28 mouse cellular contexts compared by ENCODE assay signal in the genomic region with DNA sequence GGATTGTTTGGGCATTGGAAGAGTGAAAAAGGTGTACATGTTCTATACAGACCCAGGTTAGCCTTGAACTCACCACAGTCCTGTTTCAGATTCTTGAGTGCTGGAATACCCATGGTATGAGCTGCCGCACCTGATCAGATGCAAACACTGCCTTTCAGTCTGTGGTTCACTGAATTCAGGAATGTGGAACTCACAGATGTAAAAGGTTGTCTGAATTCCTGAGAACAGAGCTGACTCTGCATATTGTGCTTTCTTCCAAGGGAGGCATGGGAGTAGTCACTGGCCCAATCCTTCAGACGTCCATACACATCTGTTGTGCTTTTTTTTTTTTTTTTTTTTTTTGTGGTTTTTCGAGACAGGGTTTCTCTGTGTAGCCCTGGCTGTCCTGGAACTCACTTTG. TPM values are rescaled to one million over a fixed set of nuclear protein-coding genes. Genes with fewer than 3 reads are reported as not detected.
"Had no signal": no experiment of that assay in that cellular context is flagged by ENCODE, and none has a peak within 500 bp of the region (broad histone marks: within the 10 kb centered on the region; RNA-seq: fewer than 3 reads in every experiment).

No protein-coding gene starts in this region.

- H3K9ac ChIP-seq: heart, embryonic 12.5 days; hindbrain, embryonic 12.5 days; hindbrain, embryonic 14.5 days; intestine, embryonic 15.5 days; kidney, embryonic 15.5 days; limb, embryonic 13.5 days; limb, embryonic 15.5 days; liver, embryonic 12.5 days; liver, embryonic 14.5 days had no signal

- H3K4me1 ChIP-seq: heart, embryonic 10.5 days; heart, embryonic 12.5 days; hindbrain, embryonic 10.5 days; hindbrain, embryonic 12.5 days; intestine, embryonic 15.5 days; kidney, embryonic 15.5 days; limb, embryonic 13.5 days; limb, embryonic 15.5 days; liver, embryonic 12.5 days had no signal

- H3K27ac ChIP-seq: heart, embryonic 10.5 days; hindbrain, embryonic 10.5 days; hindbrain, embryonic 12.5 days; hindbrain, embryonic 14.5 days; intestine, embryonic 15.5 days; kidney, embryonic 15.5 days; kidney, postnatal 0 days; limb, embryonic 13.5 days; limb, embryonic 15.5 days; liver, embryonic 12.5 days; liver, embryonic 14.5 days had no signal

- DNase-seq: gastrocnemius, postnatal 10 days; gastrocnemius, postnatal 25 days; heart, adult 18-20 months; heart, postnatal 10 days; heart, postnatal 4 days; kidney, adult 18-20 months; kidney, adult 9 months; kidney, postnatal 14 days; kidney, postnatal 4 days; layer of hippocampus, adult 9-11 months; layer of hippocampus, postnatal 36 days; left cerebral cortex, postnatal 4 days had no signal

- H3K4me3 ChIP-seq: heart, embryonic 10.5 days; heart, embryonic 12.5 days; hindbrain, embryonic 10.5 days; hindbrain, embryonic 12.5 days; intestine, embryonic 15.5 days; kidney, embryonic 15.5 days; limb, embryonic 13.5 days; limb, embryonic 15.5 days; liver, embryonic 12.5 days had no signal

- ATAC-seq: hindbrain, embryonic 16.5 days; inflammation-experienced regulatory T-cells, adult 6 months; intestine, embryonic 15.5 days; intestine, postnatal 0 days; liver, embryonic 12.5 days had no signal

- H3K36me3 ChIP-seq: heart, embryonic 10.5 days; heart, embryonic 12.5 days; hindbrain, embryonic 10.5 days; hindbrain, embryonic 12.5 days; intestine, embryonic 15.5 days; kidney, embryonic 15.5 days; limb, embryonic 13.5 days; limb, embryonic 15.5 days; liver, embryonic 12.5 days had no signal

- H3K27me3 ChIP-seq: heart, embryonic 12.5 days; hindbrain, embryonic 12.5 days; intestine, embryonic 15.5 days; kidney, embryonic 15.5 days; limb, embryonic 13.5 days; limb, embryonic 15.5 days; liver, embryonic 12.5 days had no signal

- H3K9me3 ChIP-seq: heart, embryonic 10.5 days; heart, embryonic 12.5 days; hindbrain, embryonic 10.5 days; hindbrain, embryonic 12.5 days; intestine, embryonic 15.5 days; kidney, embryonic 15.5 days; limb, embryonic 13.5 days; limb, embryonic 15.5 days; liver, embryonic 12.5 days had no signal

- H3K4me2 ChIP-seq: heart, embryonic 12.5 days; hindbrain, embryonic 12.5 days; hindbrain, embryonic 14.5 days; intestine, embryonic 15.5 days; kidney, embryonic 15.5 days; limb, embryonic 13.5 days; limb, embryonic 15.5 days; liver, embryonic 12.5 days had no signal

RNA-seq across cellular contexts. Expression of a gene that starts 50.9 kb away (rescaled TPM):
- total RNA-seq: liver, adult 2 months had no signal
- polyA plus RNA-seq: inflammation-experienced regulatory T-cells, adult 6 months; liver, adult 2 months had no signal
